Mouse (Mus musculus) lung, adult 2 months (tissue): Measurements from ENCODE around the gene Pcdh7. TPM values are rescaled to one million over a fixed set of nuclear protein-coding genes. Genes with fewer than 3 reads are reported as not detected.

ENCODE experiments used
- DNase-seq: peaks from one replicate; pipeline ENCODE4 v3.0.0; 2022
- H3K4me1 ChIP-seq: fragments of 200-500 bp; 2 replicates; pipeline ENCODE4 v1.6.1; 2011; ENCODE audit warnings: low read length; ENCODE audit not compliant: control insufficient read depth, insufficient read depth
- H3K4me3 ChIP-seq: fragments of 200-500 bp; replicated peaks from 2 replicates; pipeline ENCODE3; 2011; ENCODE audit warnings: low read depth, mild to moderate bottlenecking, control low read depth, low read length; ENCODE audit errors: extremely low read depth
- CTCF ChIP-seq: fragments of 200-500 bp; IDR thresholded peaks from 2 replicates; pipeline ENCODE4 v1.5.1; 2011; ENCODE audit warnings: mild to moderate bottlenecking, low read length, control low read depth; ENCODE audit not compliant: insufficient read depth
- POLR2A ChIP-seq: fragments of 200-500 bp; IDR thresholded peaks from 2 replicates; pipeline ENCODE4 v1.6.1; 2011; ENCODE audit warnings: low read depth, mild to moderate bottlenecking, control low read depth, low read length, borderline replicate concordance; ENCODE audit errors: extremely low read depth
- WGBS: fragments of 180-500 bp; shearing (Covaris S2); methylation state at CpG from one replicate; pipeline ENCODE4 v1.1.7; 2018; 5-methylcytosine and 5-hydroxymethylcytosine counted together
- polyA plus RNA-seq: library from polyadenylated mRNA; depleted of rRNA; stranded (reverse); fragments of >200 nt; gene quantifications from 2 replicates; pipeline ENCODE4 v1.2.3, GENCODE M21; 2012

The Pcdh7 gene
- polyA plus RNA-seq, 1 experiment = 8.0 TPM

GRCm38 (mm10) chr5:57782546-57782945 lies 64.8 kb downstream of the Pcdh7 start:
- Histone ChIP-seq H3K4me1 (no peaks in the 10 kb centered on the region), H3K4me3 (no peak overlapping the region)
- no peak for DNase-seq
- no peak for TF ChIP-seq CTCF
- no peak for TF ChIP-seq POLR2A
- WGBS = 52% methylated on average over 3 of the region's 3 CpGs

- TF ChIP-seq CTCF (no peak), POLR2A (no peak)
- H3K4me1 ChIP-seq = no peaks in the 10 kb centered on the region
- DNase-seq = no peak
- H3K4me3 ChIP-seq = no peak overlapping the region
- 63% methylated on average over 4 of the region's 4 CpGs for WGBS
These were observed 71.2 kb downstream of the Pcdh7 start for GRCm38 (mm10) chr5:57788775-57789509.

DNA sequence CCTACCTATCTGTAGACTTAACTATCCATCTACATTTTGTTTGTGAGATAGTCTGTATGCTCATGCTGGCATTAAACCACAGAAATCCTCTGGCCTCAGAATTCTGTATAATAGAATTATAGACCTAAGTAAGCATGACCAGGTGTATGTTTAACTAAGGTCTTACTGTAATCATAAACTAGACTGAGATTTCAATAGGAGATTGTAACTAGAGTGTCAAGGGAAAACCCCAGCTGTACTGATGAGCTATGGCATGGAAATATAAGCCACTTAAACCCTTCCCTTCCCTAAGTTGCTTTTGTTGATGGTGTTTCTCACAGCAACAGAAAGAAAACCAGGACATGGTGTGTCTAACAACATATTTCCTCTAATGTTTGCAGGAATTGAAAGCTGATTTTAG lies 78.6 kb downstream of the Pcdh7 start:
- H3K4me1 ChIP-seq = no peaks in the 10 kb centered on the region
- no peak for DNase-seq
- no peak overlapping the region for H3K4me3 ChIP-seq
- no peak for TF ChIP-seq CTCF
- no peak for TF ChIP-seq POLR2A

- 77% methylated on average over 7 of the region's 7 CpGs for WGBS
- no peak overlapping the region for H3K4me3 ChIP-seq
- no peak for DNase-seq
- TF ChIP-seq POLR2A = no peak
- no peak for TF ChIP-seq CTCF
- H3K4me1 ChIP-seq = no peaks in the 10 kb centered on the region
These were observed 80.3 kb downstream of the Pcdh7 start for GRCm38 (mm10) chr5:57797951-57798670.

- Histone ChIP-seq H3K4me1 (no peaks in the 10 kb centered on the region), H3K4me3 (no peak overlapping the region)
- WGBS = 81% methylated on average over 3 of the region's 3 CpGs
- TF ChIP-seq POLR2A (no peak), CTCF (no peak)
- no peak for DNase-seq
These were observed 85.3 kb downstream of the Pcdh7 start for GRCm38 (mm10) chr5:57803108-57803507.

GRCm38 (mm10) chr5:57803890-57804289 lies 86.1 kb downstream of the Pcdh7 start:
- no peak overlapping the region for H3K4me3 ChIP-seq
- DNase-seq = no peak
- no peaks in the 10 kb centered on the region for H3K4me1 ChIP-seq
- WGBS = 73% methylated on average over 5 of the region's 5 CpGs
- TF ChIP-seq CTCF (no peak), POLR2A (no peak)

GRCm38 (mm10) chr5:57807350-57807749 lies 89.6 kb downstream of the Pcdh7 start:
- WGBS = 49% methylated on average over 2 of the region's 2 CpGs
- TF ChIP-seq POLR2A (no peak), CTCF (no peak)
- H3K4me1 ChIP-seq = no peaks in the 10 kb centered on the region
- no peak for DNase-seq
- H3K4me3 ChIP-seq = no peak overlapping the region

DNA sequence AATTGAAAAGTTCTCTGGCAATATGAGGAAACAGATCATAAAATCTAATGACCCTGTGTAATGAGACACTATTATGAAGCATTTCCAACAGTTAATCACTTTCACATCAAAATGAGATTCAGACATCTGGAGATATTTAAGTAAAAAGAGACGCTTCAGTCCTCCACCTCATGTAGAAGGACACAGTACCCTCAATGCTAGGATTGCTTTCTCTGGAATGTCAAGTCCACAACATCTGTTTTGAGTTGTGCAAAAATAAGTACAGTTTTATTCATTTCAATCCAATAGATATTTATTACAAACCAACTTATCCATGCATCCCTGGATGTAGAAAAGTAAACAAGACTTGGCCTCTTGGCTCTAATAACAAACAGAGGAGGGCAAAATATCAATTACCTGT lies 92.9 kb downstream of the Pcdh7 start:
- no peaks in the 10 kb centered on the region for H3K4me1 ChIP-seq
- no peak for TF ChIP-seq CTCF
- no peak for TF ChIP-seq POLR2A
- 82% methylated on average over 1 of the region's 1 CpGs for WGBS

DNA sequence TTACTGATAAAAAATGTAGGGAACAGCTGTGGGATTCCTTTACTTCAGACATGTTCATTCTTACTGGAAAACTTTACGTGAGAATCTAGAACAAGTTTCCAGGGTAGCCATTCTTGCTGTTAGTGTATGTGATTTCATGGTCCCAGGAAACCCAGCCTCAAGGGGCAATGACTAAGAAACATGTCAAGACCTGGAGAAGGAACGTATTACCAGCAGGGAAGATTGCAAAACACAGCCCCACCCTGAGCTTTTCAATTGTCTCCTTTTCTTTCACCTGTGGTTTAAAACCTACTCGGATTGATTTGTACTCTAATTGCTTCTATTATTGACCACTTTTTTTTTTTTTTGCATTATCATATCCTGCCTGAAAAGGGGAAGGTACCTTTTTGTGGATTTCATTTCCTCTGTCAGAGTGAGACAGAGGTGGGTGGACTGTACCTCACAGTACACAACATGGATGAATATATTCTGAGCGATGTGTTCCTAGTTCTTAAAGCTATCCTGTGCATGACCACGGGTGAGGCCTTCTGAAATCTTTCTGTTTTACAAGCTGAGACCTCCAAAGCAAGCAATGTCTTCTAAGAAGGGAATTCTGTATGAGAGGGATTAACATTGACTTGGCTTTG lies 98.3 kb downstream of the Pcdh7 start:
- no peaks in the 10 kb centered on the region for H3K4me1 ChIP-seq
- TF ChIP-seq CTCF = no peak
- no peak for TF ChIP-seq POLR2A
- WGBS = 76% methylated on average over 5 of the region's 5 CpGs
- H3K4me3 ChIP-seq = no peak overlapping the region
- DNase-seq = no peak

More for the DNA sequence above, 92.9 kb downstream of the Pcdh7 start:
- H3K4me3 ChIP-seq = no peak overlapping the region
- DNase-seq = no peak

DNA sequence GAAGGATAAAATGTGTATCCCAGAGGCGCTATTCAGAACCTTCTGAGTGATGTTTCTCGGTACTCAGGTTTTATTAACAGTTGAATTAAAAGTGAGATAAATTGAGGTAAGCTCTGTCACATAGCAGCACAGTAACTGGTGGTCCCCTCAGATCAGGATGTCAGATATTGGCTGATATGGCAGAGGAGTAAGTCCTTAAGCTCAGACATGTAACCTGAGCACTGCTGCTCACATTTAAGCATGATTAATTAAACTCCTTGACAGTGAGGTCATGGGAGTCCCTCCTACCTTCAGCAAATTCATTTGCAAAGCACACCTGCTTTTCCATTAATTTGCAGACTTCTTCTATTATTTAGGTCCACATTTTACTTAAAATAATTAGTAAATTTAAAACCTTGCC lies 102.0 kb downstream of the Pcdh7 start:
- WGBS = 78% methylated on average over 2 of the region's 2 CpGs
- no peaks in the 10 kb centered on the region for H3K4me1 ChIP-seq
- TF ChIP-seq CTCF = no peak
- TF ChIP-seq POLR2A = no peak
- DNase-seq = no peak
- no peak overlapping the region for H3K4me3 ChIP-seq
